Mouse (Mus musculus): Measurements from ENCODE around the gene Tmub2.
A peak's percentile ranks its signal among the peaks of the same experiment; 100 is the strongest.

DNA sequence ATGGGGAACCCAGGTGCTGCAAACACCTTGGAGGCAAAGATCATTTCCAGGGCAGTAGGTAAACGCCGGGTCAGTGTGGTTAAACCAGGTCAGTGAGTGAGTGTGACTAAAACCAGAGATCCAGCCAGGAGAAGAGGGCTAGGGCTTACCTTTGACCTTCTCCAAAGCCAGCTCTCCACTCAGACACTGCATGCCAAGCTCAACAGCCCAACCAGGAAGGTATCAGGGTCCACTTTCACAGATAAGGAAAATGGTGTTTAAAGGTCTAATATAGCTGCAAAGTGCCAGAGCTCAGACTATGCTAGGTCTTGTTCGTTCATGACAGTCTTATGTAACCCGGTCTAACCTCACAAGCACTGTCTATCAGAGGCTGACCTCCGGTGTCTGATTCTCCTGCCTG, 43.5 kb upstream of the Tmub2 start:
- TF ChIP-seq CTCF (IDR thresholded peaks at IDR 0.05; ENCODE audit: low read depth, low read length) = peak; percentile 74
- no peak for TF ChIP-seq POLR2A (IDR thresholded peaks at IDR 0.05; ENCODE audit: extremely low read depth, insufficient read depth, low read length)
